20 mouse cellular contexts compared by ENCODE assay signal in the genomic region with DNA sequence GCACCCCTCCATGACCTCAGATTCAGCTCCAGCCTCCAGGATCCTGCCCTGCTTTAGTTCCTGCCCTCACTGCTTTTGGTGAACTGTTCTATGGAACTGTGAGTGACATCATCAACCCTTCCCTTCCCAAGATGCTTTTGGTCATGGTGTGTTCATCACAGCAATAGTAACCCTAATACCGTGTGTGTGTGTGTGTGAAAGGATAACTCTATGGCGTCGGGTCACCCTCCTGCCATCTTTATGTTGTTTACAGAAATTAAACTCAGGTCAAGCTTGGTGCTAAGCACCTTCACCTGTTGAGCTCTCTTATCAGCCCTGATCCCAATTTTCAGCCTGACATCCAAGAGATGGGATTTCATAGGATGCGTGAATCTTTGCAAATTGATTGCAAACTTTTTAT.
DNase-seq lines count a peak whose midpoint lies in the region; ATAC-seq and TF ChIP-seq lines count a peak whose summit lies in the region.
"Had no signal": no experiment of that assay in that cellular context is flagged by ENCODE, and none has a peak within 500 bp of the region (broad histone marks: within the 10 kb centered on the region; RNA-seq: fewer than 3 reads in every experiment).

No protein-coding gene starts in this region.

- peaks cover 19% of the 10 kb centered on the region for H3K36me3 ChIP-seq in forebrain, embryonic 14.5 days (ENCODE audit: control insufficient read depth, insufficient read depth, low read length)
- H3K36me3 ChIP-seq in forebrain, embryonic 12.5 days (replicated peaks), result no peaks in the 10 kb centered on the region; the same call in none of the 2 replicates
- H3K36me3 ChIP-seq in midbrain, embryonic 15.5 days (replicated peaks), result peaks cover 5% of the 10 kb centered on the region; the same call in 1 of the 2 replicates
- peaks cover 18% of the 10 kb centered on the region; the same call in 1 of the 2 replicates for H3K36me3 ChIP-seq in midbrain, embryonic 13.5 days

- DNase-seq in forebrain, embryonic 14.5 days (ENCODE audit: low spot score), result no peak
- DNase-seq in layer of hippocampus, adult 2 months (ENCODE audit: low spot score in 2 of 2), result no peak
- no peak for DNase-seq in layer of hippocampus, adult 9-11 months
- no peak for DNase-seq in adrenal gland, postnatal 36 days
- DNase-seq: adrenal gland, adult 2 months; adrenal gland, postnatal 14 days; cerebellum, adult 18-20 months; cerebellum, adult 9-10 months; cerebellum, postnatal 14 days; gastrocnemius, postnatal 25 days; heart, adult 2 months had no signal

- no peaks in the 10 kb centered on the region for H3K9me3 ChIP-seq in forebrain, embryonic 14.5 days (replicated peaks; ENCODE audit: control insufficient read depth, low read length)
- no peaks in the 10 kb centered on the region for H3K9me3 ChIP-seq in forebrain, embryonic 12.5 days
- no peaks in the 10 kb centered on the region for H3K9me3 ChIP-seq in midbrain, embryonic 15.5 days
- H3K9me3 ChIP-seq in midbrain, embryonic 13.5 days, result no peaks in the 10 kb centered on the region
- H3K9me3 ChIP-seq: heart, embryonic 10.5 days; heart, embryonic 13.5 days; hindbrain, embryonic 12.5 days; hindbrain, embryonic 15.5 days had no signal

- H3K27me3 ChIP-seq in forebrain, embryonic 14.5 days (replicated peaks; ENCODE audit: control insufficient read depth, insufficient read depth, low read length), result no peaks in the 10 kb centered on the region
- H3K27me3 ChIP-seq in forebrain, embryonic 12.5 days, result no peaks in the 10 kb centered on the region
- no peaks in the 10 kb centered on the region for H3K27me3 ChIP-seq in midbrain, embryonic 15.5 days (replicated peaks)
- no peaks in the 10 kb centered on the region for H3K27me3 ChIP-seq in midbrain, embryonic 13.5 days
- H3K27me3 ChIP-seq: heart, embryonic 13.5 days; hindbrain, embryonic 12.5 days; hindbrain, embryonic 15.5 days had no signal

- H3K4me3 ChIP-seq in forebrain, embryonic 14.5 days (ENCODE audit: low read depth, low read length), result no peak overlapping the region
- no peak overlapping the region for H3K4me3 ChIP-seq in forebrain, embryonic 12.5 days (replicated peaks)
- H3K4me3 ChIP-seq in layer of hippocampus, adult 2 months, result no peak overlapping the region
- H3K4me3 ChIP-seq in midbrain, embryonic 15.5 days, result no peak overlapping the region
- no peak overlapping the region for H3K4me3 ChIP-seq in midbrain, embryonic 13.5 days (replicated peaks)
- H3K4me3 ChIP-seq in brown adipose tissue, adult 24 weeks (ENCODE audit: insufficient read depth, low read depth, low read length), result no peak overlapping the region
- H3K4me3 ChIP-seq: heart, adult 2 months; heart, embryonic 10.5 days; heart, embryonic 13.5 days; hindbrain, embryonic 12.5 days; hindbrain, embryonic 15.5 days had no signal

- H3K9ac ChIP-seq in forebrain, embryonic 14.5 days (ENCODE audit: low read length), result no peak overlapping the region
- H3K9ac ChIP-seq in forebrain, embryonic 12.5 days, result no peak overlapping the region
- H3K9ac ChIP-seq in midbrain, embryonic 15.5 days, result no peak overlapping the region
- H3K9ac ChIP-seq in midbrain, embryonic 13.5 days (replicated peaks), result no peak overlapping the region
- H3K9ac ChIP-seq: heart, embryonic 13.5 days; hindbrain, embryonic 15.5 days had no signal

- TF ChIP-seq CTCF in layer of hippocampus, adult 2 months (conservative IDR thresholded peaks at IDR 0.05), result no peak

- peak overlapping the region; percentile 85 for H3K27ac ChIP-seq in forebrain, embryonic 14.5 days (ENCODE audit: low read depth, low read length)
- no peak overlapping the region for H3K27ac ChIP-seq in forebrain, embryonic 12.5 days
- H3K27ac ChIP-seq in layer of hippocampus, adult 2 months, result peak overlapping the region; percentile 82; the same call in 1 of the 2 replicates
- H3K27ac ChIP-seq in midbrain, embryonic 15.5 days, result peak overlapping the region; percentile 64; the same call in 1 of the 2 replicates
- no peak overlapping the region for H3K27ac ChIP-seq in midbrain, embryonic 13.5 days
- H3K27ac ChIP-seq in brown adipose tissue, adult 24 weeks (replicated peaks; ENCODE audit: low read depth, low read length), result 0 out of 2 replicates have a peak overlapping the region, but pooled peaks have one; percentile 2
- H3K27ac ChIP-seq: heart, adult 2 months; heart, embryonic 10.5 days; heart, embryonic 13.5 days; hindbrain, embryonic 12.5 days had no signal

- H3K4me1 ChIP-seq in forebrain, embryonic 14.5 days (ENCODE audit: control insufficient read depth, insufficient read depth, low read length), result peaks cover 38% of the 10 kb centered on the region
- H3K4me1 ChIP-seq in forebrain, embryonic 12.5 days, result peaks cover 36% of the 10 kb centered on the region
- peaks cover 24% of the 10 kb centered on the region for H3K4me1 ChIP-seq in midbrain, embryonic 15.5 days
- peaks cover 31% of the 10 kb centered on the region for H3K4me1 ChIP-seq in midbrain, embryonic 13.5 days (replicated peaks)
- peaks cover 18% of the 10 kb centered on the region for H3K4me1 ChIP-seq in brown adipose tissue, adult 24 weeks (ENCODE audit: control insufficient read depth, insufficient read depth, insufficient read length, low read length)

- no peak for ATAC-seq in forebrain, embryonic 14.5 days
- ATAC-seq in forebrain, embryonic 12.5 days (ENCODE audit: low FRiP score), result no peak
- no peak for ATAC-seq in midbrain, embryonic 15.5 days (replicated peaks)
- ATAC-seq in midbrain, embryonic 13.5 days, result no peak
- ATAC-seq: CD4-positive, CD25-positive, alpha-beta regulatory T cell, adult 4 months had no signal

- WGBS in forebrain, embryonic 14.5 days, result 89% methylated on average over 4 of the region's 4 CpGs
- WGBS in forebrain, embryonic 12.5 days, result 85% methylated on average over 4 of the region's 4 CpGs
- 84% methylated on average over 4 of the region's 4 CpGs for WGBS in midbrain, embryonic 15.5 days
- WGBS in midbrain, embryonic 13.5 days, result 92% methylated on average over 4 of the region's 4 CpGs

- H3K4me2 ChIP-seq in forebrain, embryonic 14.5 days (ENCODE audit: low read length), result no peak overlapping the region
- no peak overlapping the region for H3K4me2 ChIP-seq in forebrain, embryonic 12.5 days
- no peak overlapping the region for H3K4me2 ChIP-seq in midbrain, embryonic 15.5 days
- no peak overlapping the region for H3K4me2 ChIP-seq in midbrain, embryonic 13.5 days (replicated peaks)
- H3K4me2 ChIP-seq: heart, embryonic 13.5 days; hindbrain, embryonic 15.5 days had no signal

Comparison
In these comparisons a context has a peak if more than half of its experiments do, and no peak if none do; other contexts are left out.
1. H3K27ac ChIP-seq: peak in forebrain, embryonic 14.5 days (single experiment), layer of hippocampus, adult 2 months (single experiment), midbrain, embryonic 15.5 days (single experiment) and brown adipose tissue, adult 24 weeks (single experiment); none in forebrain, embryonic 12.5 days (single experiment) and midbrain, embryonic 13.5 days (single experiment).